Mouse (Mus musculus): ENCODE results near the gene Rab22a.

The Rab22a gene

DNA sequence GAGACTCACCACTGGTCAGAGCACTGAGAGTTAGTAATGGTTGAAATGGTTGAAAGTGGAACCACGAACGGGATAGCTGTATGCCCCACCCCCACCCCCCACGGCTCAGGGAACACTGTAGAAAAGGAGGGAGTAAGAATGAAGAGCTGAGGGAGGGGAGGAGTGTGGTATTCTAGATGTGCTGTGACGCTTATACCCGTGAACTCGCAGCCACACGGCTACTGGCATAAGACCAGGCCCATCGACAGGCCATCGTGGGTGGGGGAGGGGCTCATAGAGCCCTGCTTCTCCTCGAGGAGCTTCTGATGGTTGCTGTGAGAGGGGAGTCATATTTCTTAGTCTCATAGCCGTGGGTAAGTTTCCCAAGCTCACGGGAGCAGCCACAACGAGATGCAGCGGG is 64.8 kb downstream of the Rab22a start:
- no peak for DNase-seq

DNA sequence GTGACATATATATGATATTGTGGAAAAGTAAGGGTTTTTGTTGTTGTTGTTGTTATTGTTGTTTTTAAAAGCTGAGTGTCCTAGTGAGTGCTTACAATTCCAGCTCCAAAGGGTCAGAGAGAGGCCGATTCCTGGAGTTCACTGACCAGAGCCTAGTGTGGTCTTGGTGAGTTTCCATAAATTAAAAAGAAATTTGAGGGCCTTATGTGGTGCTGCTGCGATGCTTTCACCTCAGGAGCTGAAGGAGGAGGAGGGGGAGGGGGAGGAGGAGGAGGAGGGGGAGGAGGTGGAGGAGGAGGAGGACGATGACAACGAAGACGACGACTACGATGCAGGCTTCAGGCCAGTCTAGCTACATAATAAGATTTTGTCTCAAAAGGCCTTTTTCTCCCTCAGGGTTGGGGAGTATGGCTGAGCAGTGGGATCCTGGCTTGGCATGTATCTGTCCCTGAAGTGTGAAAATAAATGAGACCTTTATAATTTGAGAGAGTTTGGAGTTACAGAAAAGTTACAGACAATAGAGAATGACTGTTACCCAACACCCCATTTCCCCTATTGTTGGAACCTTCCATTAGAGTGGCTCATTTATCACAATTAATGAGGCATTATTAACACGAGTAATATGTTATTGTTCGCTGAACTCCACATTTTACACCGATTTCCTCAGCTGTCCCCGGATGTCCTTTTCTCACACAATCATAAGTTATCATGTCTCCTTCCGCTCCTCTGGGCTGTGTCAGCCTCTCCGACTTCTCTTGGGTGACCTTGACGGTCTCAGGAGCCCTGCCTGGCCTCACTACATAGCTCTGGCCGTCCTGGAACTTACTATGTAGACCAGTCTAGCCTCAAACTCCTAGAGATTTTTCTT is 65.6 kb downstream of the Rab22a start:
- DNase-seq, result no peak

GRCm38 (mm10) chr2:173725819-173726218 is 66.3 kb downstream of the Rab22a start:
- DNase-seq, result no peak

DNA sequence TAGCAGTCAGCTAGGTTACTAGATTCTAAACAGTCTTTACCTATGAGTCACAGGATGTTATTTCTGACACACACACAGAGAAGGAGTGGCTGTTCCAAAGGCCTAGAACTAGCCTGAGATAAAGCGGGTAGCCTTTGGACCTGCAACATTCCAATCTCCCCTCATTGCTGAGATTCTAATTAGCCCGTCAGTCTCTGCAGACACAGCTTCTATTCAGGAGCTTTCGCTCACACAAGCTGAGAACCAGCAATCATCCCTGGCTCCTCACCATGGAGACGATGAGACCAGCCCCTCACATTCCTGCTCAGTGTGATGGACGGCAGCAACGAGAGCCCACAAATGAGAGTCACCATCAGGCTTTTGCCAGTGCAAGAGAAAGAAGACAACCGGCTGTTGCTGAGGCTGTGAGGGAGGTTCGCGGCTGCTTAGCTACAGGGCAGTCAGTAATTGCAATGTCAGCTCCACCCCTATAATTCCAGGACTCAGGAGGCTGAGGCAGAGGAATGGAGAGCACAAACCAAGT is 70.9 kb downstream of the Rab22a start:
- DNase-seq, result peak; percentile 37

DNA sequence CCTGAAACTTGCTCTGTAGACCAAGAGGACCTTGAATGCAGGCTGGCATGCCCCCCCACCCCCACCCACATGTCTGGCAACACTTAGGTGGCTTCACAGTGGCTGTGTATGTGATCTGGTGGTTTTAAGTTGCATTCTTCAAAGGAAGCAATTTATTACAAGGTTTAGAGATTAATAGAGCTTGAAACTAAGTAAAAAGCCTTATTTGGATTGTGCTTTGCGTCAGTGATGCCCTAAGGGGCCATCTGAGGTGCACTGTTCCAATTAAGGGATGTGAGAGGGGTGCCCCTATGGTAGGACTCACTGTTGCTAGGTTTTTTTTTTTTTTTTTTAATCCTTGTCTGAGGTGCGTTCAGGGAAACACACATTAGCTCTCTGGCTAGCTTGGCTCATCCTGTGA is 74.9 kb downstream of the Rab22a start:
- DNase-seq, result no peak

DNA sequence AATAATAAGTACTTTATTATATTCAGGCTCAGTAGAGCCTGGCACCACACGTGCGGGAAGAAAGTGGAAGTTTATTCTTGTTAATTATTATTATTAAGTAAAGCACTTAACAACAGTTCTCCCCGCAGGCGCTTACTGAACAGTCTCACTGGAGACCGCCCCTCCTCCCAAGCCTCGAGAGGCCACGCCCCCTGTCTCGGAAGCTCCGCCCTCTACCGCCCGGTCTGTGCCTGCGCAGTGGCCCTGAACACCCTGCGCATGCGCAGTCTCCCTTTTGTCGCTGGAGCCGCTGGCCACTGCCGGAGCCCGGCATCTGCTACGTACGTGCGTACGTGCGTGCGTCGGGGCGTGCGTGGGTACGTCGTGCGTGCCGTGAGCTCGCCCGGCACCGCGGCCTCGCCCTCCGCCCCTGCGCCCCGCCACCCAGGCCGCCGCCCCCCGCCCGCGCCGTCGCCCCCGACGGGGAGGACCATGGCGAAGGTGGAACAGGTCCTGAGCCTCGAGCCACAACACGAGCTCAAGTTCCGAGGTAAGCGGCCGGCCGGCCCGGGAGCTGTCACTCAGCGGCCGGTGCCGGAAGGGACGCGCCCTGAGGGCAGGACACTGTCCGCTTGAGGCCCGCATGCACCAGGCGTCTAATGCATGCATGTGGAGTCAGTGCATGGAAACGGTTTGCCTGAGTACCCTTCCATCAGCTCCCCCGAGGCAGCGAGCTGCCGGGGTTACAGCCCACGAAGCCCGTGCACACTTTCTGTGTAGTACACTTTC is 77.8 kb downstream of the Rab22a start, which contains the start of gene Vapb:
Gene Vapb, plus strand, starts transcription at position 290 of the 768 bp plus-strand sequence.
- DNase-seq, result peak; percentile 99

- DNase-seq, result no peak
Measured at GRCm38 (mm10) chr2:173738232-173738631, 78.7 kb downstream of the Rab22a start.

DNA sequence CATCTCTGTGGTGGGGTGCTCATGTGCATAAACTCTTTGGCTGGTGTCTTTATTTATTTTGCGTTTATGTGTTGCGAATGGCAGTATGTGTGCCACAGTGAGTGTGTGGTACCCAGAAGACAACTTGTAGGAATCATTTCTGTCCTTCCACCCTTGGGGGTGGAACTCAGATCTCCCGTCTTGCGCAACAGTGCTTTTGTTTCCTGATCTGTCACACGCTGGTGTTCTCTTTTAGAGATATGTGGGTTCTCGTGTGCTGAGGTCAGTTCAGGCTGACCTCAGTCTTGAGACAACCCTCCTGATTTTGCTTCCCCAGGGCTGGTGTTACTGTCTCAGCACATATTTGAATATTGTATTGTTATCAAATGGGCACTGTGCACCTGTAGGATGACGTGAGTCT is 79.5 kb downstream of the Rab22a start:
- no peak for DNase-seq

GRCm38 (mm10) chr2:173742090-173742489 is 82.5 kb downstream of the Rab22a start:
- DNase-seq, result no peak

DNA sequence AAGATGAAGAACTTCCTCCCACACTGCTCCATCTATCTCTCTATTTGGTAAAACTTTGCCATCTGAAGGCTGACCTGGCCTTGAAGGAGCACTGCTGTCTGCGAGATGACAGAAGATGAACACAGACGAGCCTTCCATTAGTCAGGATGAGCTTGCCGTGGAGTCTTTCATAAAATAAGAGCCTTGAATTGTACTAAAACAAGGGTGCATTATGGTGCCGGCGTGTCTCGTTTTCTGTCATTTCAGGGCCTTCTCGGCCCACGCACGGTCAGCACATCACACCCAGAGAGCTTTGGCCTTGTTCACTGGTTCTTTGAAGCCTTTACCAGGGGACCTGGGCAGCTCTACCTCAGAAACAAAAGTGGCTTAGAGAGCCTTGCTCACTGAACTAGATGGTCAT is 83.2 kb downstream of the Rab22a start:
- DNase-seq, result no peak

- no peak for DNase-seq
Measured at GRCm38 (mm10) chr2:173744070-173744815, 84.7 kb downstream of the Rab22a start.

- no peak for DNase-seq
Measured at GRCm38 (mm10) chr2:173748961-173749659, 89.5 kb downstream of the Rab22a start.

GRCm38 (mm10) chr2:173755433-173756144 is 96.0 kb downstream of the Rab22a start:
- DNase-seq, result no peak
